Mouse (Mus musculus) forebrain, embryonic 11.5 days (tissue): ENCODE data around the gene Pes1. TPM values are rescaled to one million over a fixed set of nuclear protein-coding genes. Genes with fewer than 3 reads are reported as not detected.

Experiments used
- polyA plus RNA-seq: library from polyadenylated mRNA; unstranded; fragments of >200 nt; fragmentation: Nextera tagmentation; extraction: Ambion mirVana; gene quantifications from 2 replicates; pipeline ENCODE4 v1.2.1, GENCODE M21; 2014

Pes1 gene
- polyA plus RNA-seq, 1 experiment from 2014 or later: 90.4 TPM

Other genes with a start within 250 kb of the Pes1 start
- gene Osbp2, start 100.1 kb upstream of the Pes1 start, polyA plus RNA-seq: 1.2 and 2.0 TPM in 2 replicates
- gene 4921536K21Rik, start 68.9 kb upstream of the Pes1 start, polyA plus RNA-seq: 0.51 and 0.60 TPM in 2 replicates
- gene Dusp18, start 68.7 kb upstream of the Pes1 start, polyA plus RNA-seq: 22.5 and 23.7 TPM in 2 replicates
- gene Slc35e4, start 49.3 kb upstream of the Pes1 start, polyA plus RNA-seq: 3.5 and 3.9 TPM in 2 replicates
- gene Tcn2, start 31.8 kb upstream of the Pes1 start, polyA plus RNA-seq: 23.1 and 26.0 TPM in 2 replicates
- gene 4930556J24Rik, start 12.8 kb downstream of the Pes1 start, polyA plus RNA-seq: 0.31 TPM in 1 of 2 replicates, not detected in the other
- 0.41 and 0.57 TPM in 2 replicates for gene Gal3st1, start 19.7 kb downstream of the Pes1 start, polyA plus RNA-seq
- gene Sec14l4, start 67.5 kb downstream of the Pes1 start, polyA plus RNA-seq: 0.29 TPM in 1 of 2 replicates, not detected in the other
- gene Sec14l3, start 100.9 kb downstream of the Pes1 start, polyA plus RNA-seq: 0.28 and 0.37 TPM in 2 replicates
- 7.9 and 8.9 TPM in 2 replicates for gene Mtfp1, start 131.5 kb downstream of the Pes1 start, polyA plus RNA-seq
- gene Sec14l2, start 159.4 kb downstream of the Pes1 start, polyA plus RNA-seq: 2.1 TPM in 2 replicates
- gene Rnf215, start 171.2 kb downstream of the Pes1 start, polyA plus RNA-seq: 25.0 and 31.4 TPM in 2 replicates
- 5.3 and 5.9 TPM in 2 replicates for gene Ccdc157, start 196.3 kb downstream of the Pes1 start, polyA plus RNA-seq
- 107 and 108 TPM in 2 replicates for gene Sf3a1, start 196.4 kb downstream of the Pes1 start, polyA plus RNA-seq
- gene Tbc1d10a, start 222.8 kb downstream of the Pes1 start, polyA plus RNA-seq: 22.4 and 23.0 TPM in 2 replicates